Mouse (Mus musculus): ENCODE measurements around the gene Glt6d1.

DNA sequence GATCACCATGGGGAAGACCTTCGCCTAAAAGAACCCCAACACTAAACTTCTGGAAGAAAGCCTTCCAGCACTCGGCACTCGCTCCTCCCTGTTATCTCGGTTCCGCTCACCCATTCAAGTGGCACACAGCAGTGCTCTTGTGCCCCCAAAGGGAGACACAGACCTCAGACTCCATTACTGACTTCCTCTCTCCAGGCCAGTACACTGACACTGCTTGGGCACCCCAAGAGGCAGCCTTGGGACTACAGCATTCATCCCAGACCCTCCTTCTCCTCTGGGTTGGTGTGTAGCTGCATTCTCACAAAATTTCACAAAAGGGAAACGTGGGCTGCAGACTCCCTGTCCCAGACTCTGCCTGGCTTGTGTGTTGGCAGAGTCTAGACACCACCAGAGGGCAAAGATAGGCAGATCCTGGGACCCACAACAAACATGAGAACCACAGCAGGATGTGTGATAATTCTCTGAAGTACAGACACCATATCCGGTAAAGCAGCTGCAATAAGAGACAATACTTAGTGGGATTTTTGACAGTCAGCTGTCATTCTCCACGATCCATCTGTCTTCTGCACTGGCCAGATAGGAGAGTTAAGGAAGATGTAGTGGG, 12.8 kb upstream of the Glt6d1 start:
- TF ChIP-seq CHD1 (IDR thresholded peaks at IDR 0.05; ENCODE audit: low read depth, low read length) (no peak), E2F4 (IDR thresholded peaks at IDR 0.05; ENCODE audit: insufficient replicate concordance, low read depth, low read length) (no peak)

Data from CH12.LX (cell line).